Mouse (Mus musculus) heart, postnatal 0 days (tissue): ENCODE data around the gene Pip4k2b.

Source experiments
- CTCF ChIP-seq: IDR thresholded peaks from 2 replicates; pipeline ENCODE4 v1.5.1; 2016; ENCODE audit warnings: antibody characterized with exemption, control low read depth, low read depth
- EP300 ChIP-seq: IDR thresholded peaks from 2 replicates; pipeline ENCODE4 v1.6.1; 2016; ENCODE audit warnings: antibody characterized with exemption, low read depth

GRCm38 (mm10) chr11:97769704-97770103 lies 25.2 kb upstream of the Pip4k2b start:
- no peak for TF ChIP-seq EP300
- no peak for TF ChIP-seq CTCF
